Mouse (Mus musculus) lung, postnatal 0 days (tissue): ENCODE measurements around the gene Fra10ac1. TPM values are rescaled to one million over a fixed set of nuclear protein-coding genes. Genes with fewer than 3 reads are reported as not detected.
A peak's percentile ranks its signal among the peaks of the same experiment; 100 is the strongest.

Source experiments
- ATAC-seq: fragments of 200-750 bp; cut with Nextera tagmentation; 2 replicates; pipeline ENCODE4 v1.8.0; 2017; ENCODE audit warnings: moderate library complexity
- DNase-seq: peaks from one replicate; pipeline ENCODE4 v3.0.0-alpha.2; 2016; ENCODE audit warnings: low spot score
- H3K27ac ChIP-seq: fragments of 300-500 bp; sonication (generic); 2 replicates; pipeline ENCODE4 v1.5.1; 2014; ENCODE audit warnings: antibody characterized with exemption, mild to moderate bottlenecking, low read length, mixed read lengths
- H3K27me3 ChIP-seq: fragments of 300-500 bp; sonication (generic); replicated peaks from 2 replicates; pipeline ENCODE4 v1.6.1; 2014; ENCODE audit warnings: low read length, mixed read lengths; ENCODE audit not compliant: insufficient read depth
- H3K36me3 ChIP-seq: fragments of 300-500 bp; sonication (generic); 2 replicates; pipeline ENCODE4 v1.6.1; 2014; ENCODE audit warnings: low read length, mixed read lengths; ENCODE audit not compliant: insufficient read depth
- H3K4me1 ChIP-seq: fragments of 300-500 bp; sonication (generic); 2 replicates; pipeline ENCODE4 v1.6.1; 2014; ENCODE audit warnings: antibody characterized with exemption, low read depth, low read length, mixed read lengths; ENCODE audit not compliant: insufficient read depth
- H3K4me2 ChIP-seq: fragments of 300-500 bp; sonication (generic); replicated peaks from 2 replicates; pipeline ENCODE4 v1.6.1; 2014; ENCODE audit warnings: low read depth, mild to moderate bottlenecking, low read length, moderate library complexity, mixed read lengths
- H3K4me3 ChIP-seq: fragments of 300-500 bp; sonication (generic); 2 replicates; pipeline ENCODE4 v1.5.1; 2014; ENCODE audit warnings: low read depth, low read length
- H3K9ac ChIP-seq: fragments of 300-500 bp; sonication (generic); replicated peaks from 2 replicates; pipeline ENCODE4 v1.6.1; 2014; ENCODE audit warnings: low read depth, mild to moderate bottlenecking
- H3K9me3 ChIP-seq: fragments of 300-500 bp; sonication (generic); 2 replicates; pipeline ENCODE4 v1.6.1; 2016; ENCODE audit warnings: low read length, mixed read lengths
- CTCF ChIP-seq: IDR thresholded peaks from 2 replicates; pipeline ENCODE4 v1.5.1; 2016; ENCODE audit warnings: antibody characterized with exemption, mild to moderate bottlenecking
- EP300 ChIP-seq: IDR thresholded peaks from 2 replicates; pipeline ENCODE4 v1.6.1; 2016; ENCODE audit warnings: antibody characterized with exemption, mild to moderate bottlenecking, control low read depth
- WGBS: fragments of 180-500 bp; shearing (Covaris S2); extraction: QIAGEN DNeasy Blood & Tissue Kit; methylation state at CpG from one replicate; pipeline ENCODE4 v1.1.7; 2014; 5-methylcytosine and 5-hydroxymethylcytosine counted together
- polyA plus RNA-seq: library from polyadenylated mRNA; unstranded; fragments of >200 nt; fragmentation: Nextera tagmentation; extraction: Ambion mirVana; gene quantifications from 2 replicates; pipeline ENCODE4 v1.2.1, GENCODE M21; 2015

Fra10ac1 gene
- polyA plus RNA-seq, result 20.2 and 20.8 TPM in 2 replicates

DNA sequence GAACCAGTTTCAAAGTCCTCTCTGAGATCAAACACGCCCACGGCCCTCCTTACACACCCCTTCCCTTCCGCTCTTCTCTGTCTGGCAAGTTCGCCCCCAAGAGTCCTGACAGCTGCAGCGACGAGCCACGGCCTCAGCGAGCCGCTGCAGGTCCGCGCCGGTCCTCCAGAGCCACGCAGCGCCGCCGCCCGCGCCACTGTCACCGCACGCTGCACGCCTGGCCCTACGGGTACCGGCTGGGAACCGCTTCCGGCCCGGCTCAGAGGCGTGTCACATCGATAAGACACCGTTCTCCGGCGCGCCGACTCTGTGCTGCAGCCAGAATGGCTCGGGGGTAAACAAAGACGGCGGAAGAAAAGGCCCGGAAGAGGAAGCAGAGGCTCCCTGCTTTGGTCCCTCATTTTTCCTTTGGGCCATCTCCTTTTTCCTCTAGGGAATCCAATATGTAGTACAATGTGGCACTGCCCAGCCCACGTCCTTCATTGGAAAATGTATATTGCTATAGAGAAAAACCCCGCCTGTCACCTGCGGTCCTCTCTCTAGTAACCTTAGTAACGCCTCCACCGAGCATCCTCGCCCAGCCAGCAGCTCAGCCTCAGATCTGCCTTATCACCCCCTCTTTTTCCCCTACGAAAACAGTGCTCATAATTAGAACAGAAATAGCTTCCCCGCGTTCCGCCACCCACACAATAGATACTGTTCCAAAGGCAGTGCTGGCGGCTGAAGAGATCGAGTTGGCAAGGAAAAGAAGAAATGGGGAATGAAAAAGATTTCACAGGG is at the start of gene Fra10ac1:
TSS of gene Fra10ac1 (minus strand) at position 252 of the 780 bp plus-strand sequence.
- no peaks in the 10 kb centered on the region; the same call in 1 of the 2 replicates for H3K4me1 ChIP-seq
- ATAC-seq, result peak; percentile 99

GRCm38 (mm10) chr19:38271071-38271470 is 47.1 kb upstream of the Fra10ac1 start:
- Histone ChIP-seq H3K27ac (no peak overlapping the region), H3K4me3 (no peak overlapping the region), H3K4me2 (no peak overlapping the region), H3K36me3 (no peaks in the 10 kb centered on the region), H3K9me3 (no peaks in the 10 kb centered on the region), H3K27me3 (no peaks in the 10 kb centered on the region), H3K4me1 (no peaks in the 10 kb centered on the region), H3K9ac (no peak overlapping the region)
- DNase-seq (no peak), ATAC-seq (no peak)
- 29% methylated on average over 6 of the region's 6 CpGs for WGBS
- TF ChIP-seq EP300, result no peak
- no peak for TF ChIP-seq CTCF

More for the DNA sequence above, at the start of gene Fra10ac1:
- peak within 1 kb of the TSS; percentile 73 for H3K4me3 ChIP-seq
- TF ChIP-seq CTCF (peak; percentile 71), EP300 (no peak)
- H3K27ac ChIP-seq, result peak within 1 kb of the TSS; percentile 57
- DNase-seq, result peak; percentile 92
- H3K9me3 ChIP-seq, result no peaks in the 10 kb centered on the region
- peak within 1 kb of the TSS; percentile 54 for H3K4me2 ChIP-seq
- H3K9ac ChIP-seq, result peak within 1 kb of the TSS; percentile 1
- no peaks in the 10 kb centered on the region for H3K27me3 ChIP-seq
- H3K36me3 ChIP-seq, result no peaks in the 10 kb centered on the region
- WGBS, result under 1% methylated on average over 44 of the region's 49 CpGs

DNA sequence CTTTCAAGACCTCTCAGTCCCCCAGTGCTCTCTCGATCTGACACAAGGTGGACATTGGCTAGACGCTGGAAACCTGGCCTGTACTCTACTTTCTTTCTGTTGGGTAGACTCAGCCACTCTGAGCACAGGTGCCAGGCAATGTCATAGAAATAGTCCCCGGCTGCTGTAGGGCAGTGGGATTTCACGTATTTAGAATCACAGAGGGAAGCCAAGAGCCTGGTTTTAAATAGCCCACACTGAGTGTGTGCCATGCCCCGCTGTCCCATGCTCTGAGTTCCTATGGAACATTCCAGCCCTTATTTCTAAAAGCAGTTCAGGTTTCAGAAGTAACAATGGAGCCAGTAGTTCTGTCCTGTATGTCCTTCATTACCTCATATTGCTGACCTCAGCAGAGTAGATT is 43.5 kb upstream of the Fra10ac1 start:
- TF ChIP-seq EP300 (no peak), CTCF (no peak)
- H3K9me3 ChIP-seq, result no peaks in the 10 kb centered on the region
- H3K27me3 ChIP-seq, result no peaks in the 10 kb centered on the region
- no peak overlapping the region for H3K4me3 ChIP-seq
- no peak for DNase-seq
- H3K27ac ChIP-seq, result no peak overlapping the region
- WGBS, result 77% methylated on average over 5 of the region's 5 CpGs
- no peaks in the 10 kb centered on the region for H3K36me3 ChIP-seq
- no peaks in the 10 kb centered on the region for H3K4me1 ChIP-seq
- H3K4me2 ChIP-seq, result no peak overlapping the region
- no peak for ATAC-seq
- no peak overlapping the region for H3K9ac ChIP-seq

DNA sequence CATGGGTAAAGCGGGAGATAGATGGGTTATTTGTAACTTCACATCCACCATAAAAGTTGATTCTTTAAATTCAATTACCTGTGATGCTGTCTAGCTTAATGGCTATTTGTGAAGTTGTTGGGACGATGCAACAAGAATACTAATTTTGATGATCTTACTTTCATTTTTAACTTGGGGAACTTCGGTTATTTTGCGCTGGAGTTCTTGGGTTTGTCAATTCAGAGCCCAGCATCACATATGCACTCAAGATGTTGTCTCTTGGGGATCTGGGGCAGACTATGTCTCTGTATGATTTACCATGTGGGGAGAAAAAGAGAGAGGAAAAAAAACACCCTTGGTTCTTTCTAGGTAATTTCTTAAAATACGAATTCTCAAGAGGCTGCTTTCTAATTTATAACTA is 41.8 kb upstream of the Fra10ac1 start:
- Histone ChIP-seq H3K9me3 (no peaks in the 10 kb centered on the region), H3K27me3 (no peaks in the 10 kb centered on the region), H3K27ac (no peak overlapping the region), H3K4me2 (no peak overlapping the region), H3K36me3 (no peaks in the 10 kb centered on the region), H3K9ac (no peak overlapping the region), H3K4me3 (no peak overlapping the region), H3K4me1 (no peaks in the 10 kb centered on the region)
- WGBS, result 85% methylated on average over 5 of the region's 5 CpGs
- no peak for TF ChIP-seq EP300
- TF ChIP-seq CTCF, result no peak
- ATAC-seq (no peak), DNase-seq (no peak)

GRCm38 (mm10) chr19:38264505-38265500 is 40.8 kb upstream of the Fra10ac1 start, which contains the start of gene Lgi1:
Gene Lgi1, plus strand, starts transcription at chr19:38264536.
- no peak for DNase-seq
- no peaks in the 10 kb centered on the region for H3K4me1 ChIP-seq
- no peaks in the 10 kb centered on the region for H3K27me3 ChIP-seq
- no peak within 1 kb of the TSS for H3K9ac ChIP-seq
- no peak within 1 kb of the TSS for H3K4me2 ChIP-seq
- 20% methylated on average over 21 of the region's 21 CpGs for WGBS
- H3K36me3 ChIP-seq, result no peaks in the 10 kb centered on the region
- no peak within 1 kb of the TSS for H3K4me3 ChIP-seq
- no peak within 1 kb of the TSS for H3K27ac ChIP-seq
- TF ChIP-seq EP300 (no peak), CTCF (no peak)
- no peak for ATAC-seq
- no peaks in the 10 kb centered on the region for H3K9me3 ChIP-seq
